Mouse (Mus musculus): ENCODE results near the gene Kcnd2. TPM values are rescaled to one million over a fixed set of nuclear protein-coding genes. Genes with fewer than 3 reads are reported as not detected.

Gene Kcnd2
- total RNA-seq, 2 experiments from 2014 or later, result 76.4 to 77.5 TPM

- no peak for DNase-seq (ENCODE audit: extremely low spot score in 1 of 2, low spot score in 2 of 2)
- intact Hi-C loops (cut with DNase I), result no loop called here
Measured at GRCm38 (mm10) chr6:21774213-21774916, 559.1 kb downstream of the Kcnd2 start.
